Mouse (Mus musculus) hindbrain, embryonic 15.5 days (tissue): ENCODE measurements at regions not wholly inside any gene's neighbourhood (a gene's known extent, or its start where the extent isn't known, plus 50 kb on each side); places are given as distances from the start of the nearest gene placed in this dataset.
A peak's percentile ranks its signal among the peaks of the same experiment; 100 is the strongest.
"Not testable (repeated sequence)": the region's sequence is repeated elsewhere in the genome, so short reads cannot be mapped to it uniquely, and the experiment has no call there.

Experiments used
- ATAC-seq: fragments of 200-750 bp; cut with Nextera tagmentation; 2 replicates; pipeline ENCODE4 v1.8.0; 2017; ENCODE audit warnings: low read depth, moderate number of reproducible peaks, moderate TSS enrichment; ENCODE audit not compliant: low FRiP score
- H3K27ac ChIP-seq: fragments of 300-500 bp; sonication (generic); replicated peaks from 2 replicates; pipeline ENCODE4 v1.5.1; 2015; ENCODE audit warnings: mild to moderate bottlenecking, inconsistent platforms
- H3K27me3 ChIP-seq: fragments of 300-500 bp; sonication (generic); 2 replicates; pipeline ENCODE4 v1.6.1; 2015; ENCODE audit warnings: control low read depth, inconsistent platforms
- H3K36me3 ChIP-seq: fragments of 300-500 bp; sonication (generic); 2 replicates; pipeline ENCODE4 v1.6.1; 2015; ENCODE audit warnings: control low read depth, inconsistent platforms
- H3K4me1 ChIP-seq: fragments of 300-500 bp; sonication (generic); replicated peaks from 2 replicates; pipeline ENCODE4 v1.6.1; 2015; ENCODE audit warnings: control low read depth, inconsistent platforms
- H3K4me2 ChIP-seq: fragments of 300-500 bp; sonication (generic); 2 replicates; pipeline ENCODE4 v1.6.1; 2015; ENCODE audit warnings: moderate library complexity, mild to moderate bottlenecking, inconsistent platforms
- H3K4me3 ChIP-seq: fragments of 300-500 bp; sonication (generic); 2 replicates; pipeline ENCODE4 v1.5.1; 2015; ENCODE audit warnings: mild to moderate bottlenecking, inconsistent platforms
- H3K9ac ChIP-seq: fragments of 300-500 bp; sonication (generic); 2 replicates; pipeline ENCODE4 v1.6.1; 2015; ENCODE audit warnings: inconsistent platforms
- H3K9me3 ChIP-seq: fragments of 300-500 bp; sonication (generic); 2 replicates; pipeline ENCODE4 v1.6.1; 2016; ENCODE audit warnings: control low read depth, inconsistent platforms
- WGBS: fragments of 180-500 bp; shearing (Covaris S2); methylation state at CpG from one replicate; pipeline ENCODE4 v1.1.7; 2015; 5-methylcytosine and 5-hydroxymethylcytosine counted together

- no peak for ATAC-seq
- Histone ChIP-seq H3K9ac (no peak overlapping the region), H3K4me1 (no peaks in the 10 kb centered on the region), H3K36me3 (no peaks in the 10 kb centered on the region), H3K27me3 (no peaks in the 10 kb centered on the region), H3K4me2 (no peak overlapping the region), H3K4me3 (no peak overlapping the region), H3K9me3 (no peaks in the 10 kb centered on the region), H3K27ac (no peak overlapping the region)
- 89% methylated on average over 3 of the region's 3 CpGs for WGBS
Measured at GRCm38 (mm10) chr17:79523230-79523629, 88.4 kb upstream of the Rmdn2 start.

- 96% methylated on average over 3 of the region's 3 CpGs for WGBS
- Histone ChIP-seq H3K27ac (no peak overlapping the region), H3K9ac (no peak overlapping the region), H3K9me3 (no peaks in the 10 kb centered on the region), H3K4me1 (no peaks in the 10 kb centered on the region), H3K4me2 (no peak overlapping the region), H3K36me3 (no peaks in the 10 kb centered on the region), H3K4me3 (no peak overlapping the region), H3K27me3 (no peaks in the 10 kb centered on the region)
- no peak for ATAC-seq
Measured at GRCm38 (mm10) chr17:79527391-79527790, 84.3 kb upstream of the Rmdn2 start.

GRCm38 (mm10) chr17:79536549-79536948, 75.1 kb upstream of the Rmdn2 start:
- Histone ChIP-seq H3K27me3 (no peaks in the 10 kb centered on the region), H3K27ac (no peak overlapping the region), H3K36me3 (no peaks in the 10 kb centered on the region), H3K9me3 (no peaks in the 10 kb centered on the region), H3K4me3 (no peak overlapping the region), H3K4me1 (no peaks in the 10 kb centered on the region), H3K4me2 (no peak overlapping the region), H3K9ac (no peak overlapping the region)
- no peak for ATAC-seq
- whole genome bisulfite sequencing: 81% methylated on average over 4 of the region's 4 CpGs

DNA sequence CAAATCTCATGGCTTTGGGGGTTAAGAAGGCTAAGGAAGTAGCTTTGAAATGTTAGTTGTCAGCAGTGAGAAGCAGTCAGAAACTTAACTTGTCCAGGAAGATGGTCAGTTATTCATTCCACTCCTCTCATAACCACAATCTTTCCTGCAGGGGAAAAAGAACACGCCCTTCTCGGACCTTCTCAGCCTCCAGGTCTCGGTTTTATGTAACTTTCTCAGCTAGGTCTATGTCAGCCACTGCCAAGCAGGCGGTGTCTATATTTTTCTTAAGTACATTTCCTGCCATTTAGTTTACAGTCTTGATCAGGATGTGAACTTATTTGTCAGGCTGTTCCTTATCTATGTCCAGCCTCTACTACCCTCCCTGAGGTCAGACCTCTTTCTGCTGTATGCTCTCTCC, 72.9 kb upstream of the Rmdn2 start:
- H3K9me3 ChIP-seq: no peaks in the 10 kb centered on the region
- no peak overlapping the region for H3K4me2 ChIP-seq
- H3K9ac ChIP-seq: no peak overlapping the region
- no peaks in the 10 kb centered on the region for H3K36me3 ChIP-seq
- H3K4me1 ChIP-seq: no peaks in the 10 kb centered on the region
- 93% methylated on average over 4 of the region's 4 CpGs for WGBS
- ATAC-seq: no peak
- H3K27me3 ChIP-seq: no peaks in the 10 kb centered on the region
- H3K27ac ChIP-seq: no peak overlapping the region
- H3K4me3 ChIP-seq: no peak overlapping the region

DNA sequence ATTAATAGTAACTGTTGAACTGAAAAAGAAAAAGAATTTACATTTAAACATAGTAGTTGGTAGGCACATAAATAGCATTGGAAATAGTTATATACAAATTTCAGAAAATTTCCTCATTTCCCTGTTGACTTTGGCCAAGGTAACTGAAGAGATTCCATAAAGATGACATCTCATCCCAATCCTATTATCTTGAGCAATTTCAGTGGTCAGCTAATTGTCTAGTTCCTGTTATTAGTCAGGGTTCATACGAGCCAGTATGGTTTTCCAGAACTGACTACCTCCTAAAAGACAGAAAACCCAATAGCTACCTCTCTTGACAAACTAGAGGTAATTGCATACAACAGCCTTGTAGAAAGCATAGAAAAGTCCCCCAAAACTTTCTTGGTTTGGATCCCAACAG, 71.6 kb upstream of the Rmdn2 start:
- Histone ChIP-seq H3K36me3 (no peaks in the 10 kb centered on the region), H3K4me1 (no peaks in the 10 kb centered on the region), H3K9ac (no peak overlapping the region), H3K27me3 (no peaks in the 10 kb centered on the region), H3K27ac (no peak overlapping the region), H3K4me2 (no peak overlapping the region), H3K9me3 (no peaks in the 10 kb centered on the region), H3K4me3 (no peak overlapping the region)
- no peak for ATAC-seq
- WGBS: 85% methylated on average over 1 of the region's 1 CpGs

DNA sequence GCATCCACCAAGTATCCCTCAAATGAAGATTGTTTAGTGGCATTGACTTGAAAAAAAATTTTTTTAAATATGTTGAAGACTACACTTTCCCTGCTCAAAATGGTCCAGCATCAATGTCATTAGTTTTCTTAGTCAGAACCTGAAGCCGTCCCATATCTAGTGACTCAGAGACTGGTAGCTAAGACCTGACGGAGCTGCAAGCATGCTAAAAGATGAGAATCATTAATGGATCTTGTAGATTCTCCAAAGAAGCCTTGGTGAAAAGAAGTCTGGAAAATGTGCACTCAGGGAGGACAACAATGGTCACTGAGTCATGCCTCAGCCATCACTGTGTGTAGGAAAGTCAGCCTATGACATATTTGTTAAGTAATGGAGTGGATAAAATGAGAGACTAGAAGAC, 71.2 kb upstream of the Rmdn2 start:
- WGBS: 94% methylated on average over 2 of the region's 2 CpGs
- Histone ChIP-seq H3K4me2 (no peak overlapping the region), H3K9ac (no peak overlapping the region), H3K27me3 (no peaks in the 10 kb centered on the region), H3K36me3 (no peaks in the 10 kb centered on the region), H3K4me1 (no peaks in the 10 kb centered on the region), H3K4me3 (no peak overlapping the region), H3K9me3 (no peaks in the 10 kb centered on the region), H3K27ac (no peak overlapping the region)
- ATAC-seq: no peak

GRCm38 (mm10) chr17:79543907-79544522, 67.6 kb upstream of the Rmdn2 start:
- no peaks in the 10 kb centered on the region for H3K27me3 ChIP-seq
- H3K27ac ChIP-seq: peak overlapping the region; percentile 61
- no peak overlapping the region for H3K9ac ChIP-seq
- H3K9me3 ChIP-seq: no peaks in the 10 kb centered on the region
- H3K36me3 ChIP-seq: no peaks in the 10 kb centered on the region
- WGBS: 55% methylated on average over 7 of the region's 7 CpGs
- no peak overlapping the region for H3K4me3 ChIP-seq
- peak; percentile 80 for ATAC-seq
- no peaks in the 10 kb centered on the region for H3K4me1 ChIP-seq
- peak overlapping the region; percentile 5; the same call in 1 of the 2 replicates for H3K4me2 ChIP-seq

GRCm38 (mm10) chr17:79545878-79546277, 65.8 kb upstream of the Rmdn2 start:
- 86% methylated on average over 2 of the region's 2 CpGs for WGBS
- H3K4me3 ChIP-seq: no peak overlapping the region
- H3K27me3 ChIP-seq: no peaks in the 10 kb centered on the region
- H3K36me3 ChIP-seq: no peaks in the 10 kb centered on the region
- no peaks in the 10 kb centered on the region for H3K9me3 ChIP-seq
- no peak overlapping the region for H3K4me2 ChIP-seq
- no peaks in the 10 kb centered on the region for H3K4me1 ChIP-seq
- H3K9ac ChIP-seq: no peak overlapping the region
- no peak overlapping the region for H3K27ac ChIP-seq
- no peak for ATAC-seq

DNA sequence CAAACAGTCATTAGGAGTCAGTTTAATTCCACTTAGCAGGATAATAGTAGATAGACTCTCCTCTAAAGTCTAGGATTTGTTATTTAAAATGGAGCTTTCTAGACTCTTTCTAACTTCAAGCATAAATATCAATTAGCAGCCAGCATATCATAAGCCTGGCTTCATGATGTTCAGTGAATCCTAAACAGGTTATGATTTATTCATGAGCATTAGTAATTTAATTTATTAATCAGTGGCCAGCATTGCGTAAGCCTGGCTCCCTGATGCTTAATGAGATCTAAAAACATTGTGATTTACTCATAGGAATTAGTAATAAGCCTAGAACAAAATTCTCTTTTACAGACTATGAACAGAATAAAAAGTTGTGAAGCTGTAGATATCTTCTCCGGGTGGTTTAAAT, 64.6 kb upstream of the Rmdn2 start:
- no peaks in the 10 kb centered on the region for H3K9me3 ChIP-seq
- no peaks in the 10 kb centered on the region for H3K27me3 ChIP-seq
- no peaks in the 10 kb centered on the region for H3K36me3 ChIP-seq
- WGBS: 59% methylated on average over 2 of the region's 2 CpGs
- no peak overlapping the region for H3K4me3 ChIP-seq
- ATAC-seq: no peak
- H3K4me1 ChIP-seq: no peaks in the 10 kb centered on the region
- no peak overlapping the region for H3K9ac ChIP-seq
- H3K4me2 ChIP-seq: no peak overlapping the region
- no peak overlapping the region for H3K27ac ChIP-seq

- H3K27me3 ChIP-seq: no peaks in the 10 kb centered on the region
- no peaks in the 10 kb centered on the region for H3K9me3 ChIP-seq
- H3K27ac ChIP-seq: no peak overlapping the region
Measured at GRCm38 (mm10) chr17:79547524-79547923, 64.1 kb upstream of the Rmdn2 start.

DNA sequence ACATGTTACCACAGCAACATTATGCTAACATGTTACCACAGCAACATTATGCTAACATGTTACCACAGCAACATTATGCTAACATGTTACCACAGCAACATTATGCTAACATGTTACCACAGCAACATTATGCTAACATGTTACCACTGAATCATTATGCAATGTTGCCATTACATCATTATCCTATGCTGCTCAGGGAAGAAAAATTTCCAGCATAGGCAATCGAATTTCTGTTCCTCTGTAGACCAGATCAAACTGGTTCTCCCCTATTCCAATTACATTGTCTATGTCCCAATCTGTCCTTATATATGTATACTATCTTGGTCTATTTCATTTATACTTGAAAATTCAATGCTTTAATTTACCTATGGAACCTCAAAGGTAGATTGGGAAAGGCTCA, 61.3 kb upstream of the Rmdn2 start:
- not testable (repeated sequence) for ATAC-seq, H3K36me3 ChIP-seq, H3K27ac ChIP-seq, H3K9me3 ChIP-seq, H3K4me2 ChIP-seq, H3K4me3 ChIP-seq, H3K9ac ChIP-seq, H3K27me3 ChIP-seq, H3K4me1 ChIP-seq
- WGBS: 65% methylated on average over 1 of the region's 1 CpGs

More at GRCm38 (mm10) chr17:79547524-79547923, 64.1 kb upstream of the Rmdn2 start:
- 84% methylated on average over 3 of the region's 3 CpGs for WGBS
- no peak for ATAC-seq
- Histone ChIP-seq H3K4me3 (no peak overlapping the region), H3K9ac (no peak overlapping the region), H3K36me3 (no peaks in the 10 kb centered on the region), H3K4me2 (no peak overlapping the region), H3K4me1 (no peaks in the 10 kb centered on the region)

- no peak for ATAC-seq
- 71% methylated on average over 2 of the region's 2 CpGs for WGBS
- H3K36me3 ChIP-seq: no peaks in the 10 kb centered on the region
- no peak overlapping the region for H3K4me3 ChIP-seq
- no peak overlapping the region for H3K27ac ChIP-seq
- no peaks in the 10 kb centered on the region for H3K9me3 ChIP-seq
- H3K9ac ChIP-seq: no peak overlapping the region
- H3K4me2 ChIP-seq: no peak overlapping the region
- no peaks in the 10 kb centered on the region for H3K4me1 ChIP-seq
- no peaks in the 10 kb centered on the region for H3K27me3 ChIP-seq
Measured at GRCm38 (mm10) chr17:79553850-79554249, 57.8 kb upstream of the Rmdn2 start.

GRCm38 (mm10) chr17:79555593-79555992, 56.1 kb upstream of the Rmdn2 start:
- Histone ChIP-seq H3K9me3 (peaks cover 3% of the 10 kb centered on the region; the same call in 1 of the 2 replicates), H3K27me3 (no peaks in the 10 kb centered on the region), H3K27ac (no peak overlapping the region), H3K9ac (no peak overlapping the region), H3K36me3 (no peaks in the 10 kb centered on the region), H3K4me1 (no peaks in the 10 kb centered on the region), H3K4me2 (no peak overlapping the region), H3K4me3 (no peak overlapping the region)
- 82% methylated on average over 1 of the region's 1 CpGs for WGBS
- no peak for ATAC-seq
